Mouse (Mus musculus): ENCODE measurements at regions not wholly inside any gene's neighbourhood (a gene's known extent, or its start where the extent isn't known, plus 50 kb on each side); places are given as distances from the start of the nearest gene placed in this dataset.

GRCm38 (mm10) chr5:73912149-73912548, 156.1 kb downstream of the Usp46 start:
- Histone ChIP-seq H3K4me3 (no peak overlapping the region), H3K27ac (replicated peaks) (no peak overlapping the region), H3K36me3 (replicated peaks) (no peaks in the 10 kb centered on the region), H3K27me3 (replicated peaks; ENCODE audit: low read depth, poor library complexity, severe bottlenecking) (no peaks in the 10 kb centered on the region), H3K9me3 (no peaks in the 10 kb centered on the region), H3K4me1 (peaks cover 11% of the 10 kb centered on the region)
- WGBS: 89% methylated on average over 1 of the region's 1 CpGs
- no peak for DNase-seq (ENCODE audit: low spot score)

- no peak for DNase-seq (ENCODE audit: low spot score)
- no peak overlapping the region for H3K27ac ChIP-seq (replicated peaks)
These were observed 155.1 kb downstream of the Usp46 start for GRCm38 (mm10) chr5:73913116-73913515.

GRCm38 (mm10) chr5:73918011-73918410, 150.2 kb downstream of the Usp46 start:
- peaks cover 13% of the 10 kb centered on the region for H3K4me1 ChIP-seq
- no peak overlapping the region for H3K27ac ChIP-seq (replicated peaks)
- no peak overlapping the region for H3K4me3 ChIP-seq
- no peaks in the 10 kb centered on the region for H3K36me3 ChIP-seq (replicated peaks)
- 44% methylated on average over 2 of the region's 2 CpGs for WGBS
- H3K27me3 ChIP-seq (replicated peaks; ENCODE audit: low read depth, poor library complexity, severe bottlenecking): no peaks in the 10 kb centered on the region
- H3K9me3 ChIP-seq: no peaks in the 10 kb centered on the region
- no peak for DNase-seq (ENCODE audit: low spot score)

More at GRCm38 (mm10) chr5:73913116-73913515, 155.1 kb downstream of the Usp46 start:
- H3K9me3 ChIP-seq: no peaks in the 10 kb centered on the region
- 66% methylated on average over 6 of the region's 6 CpGs for WGBS
- H3K27me3 ChIP-seq (replicated peaks; ENCODE audit: low read depth, poor library complexity, severe bottlenecking): no peaks in the 10 kb centered on the region
- H3K4me3 ChIP-seq: no peak overlapping the region
- peaks cover 19% of the 10 kb centered on the region for H3K4me1 ChIP-seq
- no peaks in the 10 kb centered on the region for H3K36me3 ChIP-seq (replicated peaks)

- no peak for DNase-seq (ENCODE audit: low spot score)
- Histone ChIP-seq H3K27ac (replicated peaks) (no peak overlapping the region), H3K4me1 (peaks cover 8% of the 10 kb centered on the region), H3K36me3 (replicated peaks) (no peaks in the 10 kb centered on the region), H3K27me3 (replicated peaks; ENCODE audit: low read depth, poor library complexity, severe bottlenecking) (no peaks in the 10 kb centered on the region), H3K4me3 (no peak overlapping the region), H3K9me3 (no peaks in the 10 kb centered on the region)
- WGBS: 85% methylated on average over 6 of the region's 6 CpGs
These were observed 148.3 kb downstream of the Usp46 start for GRCm38 (mm10) chr5:73919936-73920335.

GRCm38 (mm10) chr5:73927534-73927933, 140.7 kb downstream of the Usp46 start:
- H3K27me3 ChIP-seq (replicated peaks; ENCODE audit: low read depth, poor library complexity, severe bottlenecking): no peaks in the 10 kb centered on the region
- 56% methylated on average over 9 of the region's 9 CpGs for WGBS

GRCm38 (mm10) chr5:73928691-73929090, 139.5 kb downstream of the Usp46 start:
- Histone ChIP-seq H3K4me1 (no peaks in the 10 kb centered on the region), H3K9me3 (no peaks in the 10 kb centered on the region), H3K27me3 (replicated peaks; ENCODE audit: low read depth, poor library complexity, severe bottlenecking) (no peaks in the 10 kb centered on the region), H3K36me3 (replicated peaks) (no peaks in the 10 kb centered on the region), H3K27ac (replicated peaks) (no peak overlapping the region), H3K4me3 (no peak overlapping the region)
- no peak for DNase-seq (ENCODE audit: low spot score)
- WGBS: 89% methylated on average over 10 of the region's 10 CpGs

More at GRCm38 (mm10) chr5:73927534-73927933, 140.7 kb downstream of the Usp46 start:
- DNase-seq (ENCODE audit: low spot score): no peak
- H3K27ac ChIP-seq (replicated peaks): no peak overlapping the region
- H3K4me3 ChIP-seq: no peak overlapping the region
- H3K36me3 ChIP-seq (replicated peaks): no peaks in the 10 kb centered on the region
- H3K9me3 ChIP-seq: no peaks in the 10 kb centered on the region
- no peaks in the 10 kb centered on the region for H3K4me1 ChIP-seq

- DNase-seq (ENCODE audit: low spot score): no peak
- H3K4me3 ChIP-seq: no peak overlapping the region
- H3K36me3 ChIP-seq (replicated peaks): no peaks in the 10 kb centered on the region
- WGBS: 88% methylated on average over 5 of the region's 5 CpGs
- no peak overlapping the region for H3K27ac ChIP-seq (replicated peaks)
- no peaks in the 10 kb centered on the region for H3K4me1 ChIP-seq
- H3K9me3 ChIP-seq: no peaks in the 10 kb centered on the region
- no peaks in the 10 kb centered on the region for H3K27me3 ChIP-seq (replicated peaks; ENCODE audit: low read depth, poor library complexity, severe bottlenecking)
These were observed 138.0 kb downstream of the Usp46 start for GRCm38 (mm10) chr5:73930205-73930604.

- Histone ChIP-seq H3K4me1 (peaks cover 9% of the 10 kb centered on the region; the same call in 1 of the 2 replicates), H3K9me3 (no peaks in the 10 kb centered on the region), H3K36me3 (replicated peaks) (no peaks in the 10 kb centered on the region), H3K27ac (replicated peaks) (peak overlapping the region; percentile 40; the same call in 1 of the 2 replicates), H3K27me3 (replicated peaks; ENCODE audit: low read depth, poor library complexity, severe bottlenecking) (no peaks in the 10 kb centered on the region), H3K4me3 (no peak overlapping the region)
- 51% methylated on average over 2 of the region's 2 CpGs for WGBS
- peak; percentile 50 for DNase-seq (ENCODE audit: low spot score)
These were observed 130.4 kb downstream of the Usp46 start for GRCm38 (mm10) chr5:73937799-73938198.

- H3K27me3 ChIP-seq (replicated peaks; ENCODE audit: low read depth, poor library complexity, severe bottlenecking): no peaks in the 10 kb centered on the region
- no peak overlapping the region for H3K4me3 ChIP-seq
- H3K27ac ChIP-seq (replicated peaks): peak overlapping the region; percentile 71
- peak; percentile 18 for DNase-seq (ENCODE audit: low spot score)
- no peaks in the 10 kb centered on the region for H3K36me3 ChIP-seq (replicated peaks)
- H3K9me3 ChIP-seq: no peaks in the 10 kb centered on the region
- WGBS: 40% methylated on average over 4 of the region's 4 CpGs
- H3K4me1 ChIP-seq: peaks cover 9% of the 10 kb centered on the region; the same call in 1 of the 2 replicates
These were observed 129.8 kb downstream of the Usp46 start for GRCm38 (mm10) chr5:73938450-73938849.

- 70% methylated on average over 3 of the region's 3 CpGs for WGBS
These were observed 125.3 kb downstream of the Usp46 start for GRCm38 (mm10) chr5:73942950-73943349.

GRCm38 (mm10) chr5:73945671-73946070, 122.6 kb downstream of the Usp46 start:
- WGBS: 92% methylated on average over 3 of the region's 3 CpGs
- Histone ChIP-seq H3K4me3 (no peak overlapping the region), H3K36me3 (replicated peaks) (no peaks in the 10 kb centered on the region), H3K4me1 (peaks cover 3% of the 10 kb centered on the region), H3K9me3 (no peaks in the 10 kb centered on the region), H3K27me3 (replicated peaks; ENCODE audit: low read depth, poor library complexity, severe bottlenecking) (no peaks in the 10 kb centered on the region), H3K27ac (replicated peaks) (no peak overlapping the region)
- DNase-seq (ENCODE audit: low spot score): no peak

More at GRCm38 (mm10) chr5:73942950-73943349, 125.3 kb downstream of the Usp46 start:
- Histone ChIP-seq H3K27me3 (replicated peaks; ENCODE audit: low read depth, poor library complexity, severe bottlenecking) (no peaks in the 10 kb centered on the region), H3K27ac (replicated peaks) (no peak overlapping the region), H3K4me1 (peaks cover 9% of the 10 kb centered on the region; the same call in 1 of the 2 replicates), H3K9me3 (no peaks in the 10 kb centered on the region), H3K36me3 (replicated peaks) (no peaks in the 10 kb centered on the region), H3K4me3 (no peak overlapping the region)
- no peak for DNase-seq (ENCODE audit: low spot score)

- DNase-seq (ENCODE audit: low spot score): no peak
- no peaks in the 10 kb centered on the region for H3K9me3 ChIP-seq
- H3K27ac ChIP-seq (replicated peaks): no peak overlapping the region
- WGBS: 86% methylated on average over 6 of the region's 6 CpGs
- H3K4me1 ChIP-seq: peaks cover 8% of the 10 kb centered on the region
- no peaks in the 10 kb centered on the region for H3K27me3 ChIP-seq (replicated peaks; ENCODE audit: low read depth, poor library complexity, severe bottlenecking)
- no peaks in the 10 kb centered on the region for H3K36me3 ChIP-seq (replicated peaks)
- no peak overlapping the region for H3K4me3 ChIP-seq
These were observed 122.1 kb downstream of the Usp46 start for GRCm38 (mm10) chr5:73946164-73946563.

GRCm38 (mm10) chr5:73948031-73948899, 120.0 kb downstream of the Usp46 start:
- WGBS: 89% methylated on average over 9 of the region's 9 CpGs
- Histone ChIP-seq H3K36me3 (replicated peaks) (no peaks in the 10 kb centered on the region), H3K4me1 (peaks cover 16% of the 10 kb centered on the region), H3K27ac (replicated peaks) (no peak overlapping the region), H3K9me3 (no peaks in the 10 kb centered on the region), H3K4me3 (no peak overlapping the region), H3K27me3 (replicated peaks; ENCODE audit: low read depth, poor library complexity, severe bottlenecking) (no peaks in the 10 kb centered on the region)
- DNase-seq (ENCODE audit: low spot score): no peak
